Comparison of ENCODE assay signal across 11 mouse cellular contexts in genomic region chr1:73644394-73644793, GRCm38 (mm10).
DNase-seq lines count a peak whose midpoint lies in the region; ATAC-seq and TF ChIP-seq lines count a peak whose summit lies in the region.
"Had no signal": no experiment of that assay in that cellular context is flagged by ENCODE, and none has a peak within 500 bp of the region (broad histone marks: within the 10 kb centered on the region; RNA-seq: fewer than 3 reads in every experiment).

No protein-coding gene starts in this region.

- peak; percentile 67; the same call in 1 of the 2 replicates for ATAC-seq in stomach, embryonic 14.5 days (ENCODE audit: insufficient number of reproducible peaks, insufficient read depth, low FRiP score, low read depth)
- ATAC-seq in stomach, postnatal 0 days (ENCODE audit: low FRiP score, low TSS enrichment) = no peak
- ATAC-seq in midbrain, embryonic 11.5 days (ENCODE audit: low FRiP score) = no peak

- peaks cover 27% of the 10 kb centered on the region for H3K4me1 ChIP-seq in stomach, embryonic 14.5 days (ENCODE audit: control insufficient read depth, insufficient read depth, low read length)
- H3K4me1 ChIP-seq in stomach, postnatal 0 days (replicated peaks; ENCODE audit: control insufficient read depth, insufficient read depth) = peaks cover 4% of the 10 kb centered on the region; the same call in 1 of the 2 replicates
- H3K4me1 ChIP-seq in midbrain, embryonic 11.5 days (ENCODE audit: control insufficient read depth, insufficient read depth, low read length) = peaks cover 32% of the 10 kb centered on the region

- no peak overlapping the region for H3K4me3 ChIP-seq in stomach, embryonic 14.5 days (ENCODE audit: low read depth, low read length)
- no peak overlapping the region for H3K4me3 ChIP-seq in stomach, postnatal 0 days (ENCODE audit: low read depth, low read length)
- H3K4me3 ChIP-seq in midbrain, embryonic 11.5 days (ENCODE audit: low read depth, low read length) = no peak overlapping the region

- TF ChIP-seq EP300 in stomach, postnatal 0 days (optimal IDR thresholded peaks at IDR 0.05) = no peak

- 39% methylated on average over 5 of the region's 5 CpGs for WGBS in stomach, embryonic 14.5 days
- WGBS in stomach, postnatal 0 days = 47% methylated on average over 5 of the region's 5 CpGs
- 64% methylated on average over 5 of the region's 5 CpGs for WGBS in midbrain, embryonic 11.5 days

- no peaks in the 10 kb centered on the region for H3K27me3 ChIP-seq in stomach, embryonic 14.5 days (ENCODE audit: control insufficient read depth, insufficient read depth, low read length)
- H3K27me3 ChIP-seq in stomach, postnatal 0 days (ENCODE audit: control insufficient read depth, insufficient read depth, low read length) = no peaks in the 10 kb centered on the region
- H3K27me3 ChIP-seq in midbrain, embryonic 11.5 days (ENCODE audit: control insufficient read depth, insufficient read depth, low read length) = no peaks in the 10 kb centered on the region

- no peaks in the 10 kb centered on the region for H3K9me3 ChIP-seq in stomach, embryonic 14.5 days (ENCODE audit: control insufficient read depth, low read depth, low read length)
- H3K9me3 ChIP-seq in stomach, postnatal 0 days (ENCODE audit: control insufficient read depth, low read length) = no peaks in the 10 kb centered on the region
- no peaks in the 10 kb centered on the region for H3K9me3 ChIP-seq in midbrain, embryonic 11.5 days (ENCODE audit: control insufficient read depth, low read length)

- H3K4me2 ChIP-seq in stomach, embryonic 14.5 days (replicated peaks; ENCODE audit: low read depth, low read length) = no peak overlapping the region
- H3K4me2 ChIP-seq in stomach, postnatal 0 days (replicated peaks; ENCODE audit: low read depth) = no peak overlapping the region
- H3K4me2 ChIP-seq in midbrain, embryonic 11.5 days = no peak overlapping the region
- H3K4me2 ChIP-seq: liver, embryonic 11.5 days had no signal

- H3K9ac ChIP-seq in stomach, embryonic 14.5 days (replicated peaks; ENCODE audit: low read depth, low read length) = no peak overlapping the region
- no peak overlapping the region for H3K9ac ChIP-seq in stomach, postnatal 0 days (ENCODE audit: low read length)
- no peak overlapping the region for H3K9ac ChIP-seq in midbrain, embryonic 11.5 days (ENCODE audit: low read length)

- no peak for DNase-seq in stomach, postnatal 0 days (ENCODE audit: low spot score)
- peak; percentile 47 for DNase-seq in heart, postnatal 4 days
- peak; percentile 50 for DNase-seq in kidney, postnatal 10 days
- DNase-seq in gastrocnemius, postnatal 10 days = no peak
- DNase-seq in midbrain, embryonic 11.5 days (ENCODE audit: low spot score, missing footprints) = no peak
- DNase-seq in thymus, postnatal 4 days = no peak
- DNase-seq in retina, embryonic 14.5 days (ENCODE audit: low spot score) = no peak
- DNase-seq: cerebellum, postnatal 14 days had no signal

- H3K36me3 ChIP-seq in stomach, embryonic 14.5 days (ENCODE audit: control insufficient read depth, insufficient read depth, low read length) = no peaks in the 10 kb centered on the region
- H3K36me3 ChIP-seq in stomach, postnatal 0 days (ENCODE audit: control insufficient read depth, insufficient read depth, low read length) = no peaks in the 10 kb centered on the region
- no peaks in the 10 kb centered on the region for H3K36me3 ChIP-seq in midbrain, embryonic 11.5 days (ENCODE audit: control insufficient read depth, insufficient read depth, low read length)

- peak overlapping the region; percentile 64; the same call in 1 of the 2 replicates for H3K27ac ChIP-seq in stomach, embryonic 14.5 days (ENCODE audit: low read length)
- no peak overlapping the region; the same call in 1 of the 2 replicates for H3K27ac ChIP-seq in stomach, postnatal 0 days (replicated peaks)
- H3K27ac ChIP-seq in midbrain, embryonic 11.5 days (ENCODE audit: low read depth, low read length) = no peak overlapping the region
- H3K27ac ChIP-seq: macrophage had no signal

- TF ChIP-seq CTCF in stomach, postnatal 0 days (IDR thresholded peaks at IDR 0.05; ENCODE audit: low read depth) = no peak

Comparison
In these comparisons a context has a peak if more than half of its experiments do, and no peak if none do; other contexts are left out.
1. DNase-seq: peak in heart, postnatal 4 days (single experiment) and kidney, postnatal 10 days (single experiment); none in stomach, postnatal 0 days (single experiment), gastrocnemius, postnatal 10 days (single experiment), midbrain, embryonic 11.5 days (single experiment), thymus, postnatal 4 days (single experiment) and retina, embryonic 14.5 days (single experiment).